Mouse (Mus musculus) heart, embryonic 12.5 days (tissue): ENCODE measurements around the gene Nfkbie. TPM values are rescaled to one million over a fixed set of nuclear protein-coding genes. Genes with fewer than 3 reads are reported as not detected.

Experiments
- ATAC-seq: fragments of 200-750 bp; cut with Nextera tagmentation; 2 replicates; pipeline ENCODE4 v1.8.0; 2017; ENCODE audit warnings: moderate TSS enrichment, moderate library complexity; ENCODE audit not compliant: insufficient number of reproducible peaks, low FRiP score
- H3K27ac ChIP-seq: fragments of 300-500 bp; sonication (generic); 2 replicates; pipeline ENCODE4 v1.5.1; 2016; ENCODE audit warnings: mild to moderate bottlenecking, moderate library complexity; ENCODE audit not compliant: poor library complexity, severe bottlenecking
- H3K27me3 ChIP-seq: fragments of 300-500 bp; sonication (generic); replicated peaks from 2 replicates; pipeline ENCODE4 v1.6.1; 2016; ENCODE audit warnings: mild to moderate bottlenecking, moderate library complexity
- H3K36me3 ChIP-seq: fragments of 300-500 bp; sonication (generic); 2 replicates; pipeline ENCODE4 v1.6.1; 2016; ENCODE audit warnings: mild to moderate bottlenecking, moderate library complexity
- H3K4me1 ChIP-seq: fragments of 300-500 bp; sonication (generic); replicated peaks from 2 replicates; pipeline ENCODE4 v1.6.1; 2016; ENCODE audit warnings: mild to moderate bottlenecking
- H3K4me2 ChIP-seq: fragments of 300-500 bp; sonication (generic); 2 replicates; pipeline ENCODE4 v1.6.1; 2016; ENCODE audit warnings: mild to moderate bottlenecking, moderate library complexity
- H3K4me3 ChIP-seq: fragments of 300-500 bp; sonication (generic); 2 replicates; pipeline ENCODE4 v1.5.1; 2016; ENCODE audit warnings: mild to moderate bottlenecking
- H3K9ac ChIP-seq: fragments of 300-500 bp; sonication (generic); 2 replicates; pipeline ENCODE4 v1.6.1; 2016; ENCODE audit warnings: mild to moderate bottlenecking, moderate library complexity
- H3K9me3 ChIP-seq: fragments of 300-500 bp; sonication (generic); replicated peaks from 2 replicates; pipeline ENCODE4 v1.6.1; 2016; ENCODE audit warnings: mild to moderate bottlenecking, moderate library complexity
- WGBS: fragments of 180-500 bp; shearing (Covaris S2); methylation state at CpG from one replicate; pipeline ENCODE4 v1.1.7; 2016; 5-methylcytosine and 5-hydroxymethylcytosine counted together
- polyA plus RNA-seq: library from polyadenylated mRNA; unstranded; fragments of >200 nt; fragmentation: Nextera tagmentation; extraction: Ambion mirVana; gene quantifications from 2 replicates; pipeline ENCODE4 v1.2.1, GENCODE M21; 2016

Gene Nfkbie
- 2.5 and 3.1 TPM in 2 replicates for polyA plus RNA-seq

- ATAC-seq = peak; percentile 83
- Histone ChIP-seq H3K36me3 (0 out of 2 replicates have a peak, but pooled peaks cover 5% of the 10 kb centered on the region), H3K27ac (no peak within 1 kb of the TSS), H3K9ac (peak within 1 kb of the TSS; percentile 70), H3K4me2 (peak within 1 kb of the TSS; percentile 94), H3K27me3 (peaks cover 50% of the 10 kb centered on the region), H3K9me3 (no peaks in the 10 kb centered on the region), H3K4me3 (peak within 1 kb of the TSS; percentile 67), H3K4me1 (peaks cover 25% of the 10 kb centered on the region)
- WGBS = under 1% methylated on average over 45 of the region's 45 CpGs
Measured at GRCm38 (mm10) chr17:45555452-45556106, at the start of gene Nfkbie. Nfkbie (plus strand) TSS chr17:45555703.

GRCm38 (mm10) chr17:45505941-45506465, 49.5 kb upstream of the Nfkbie start:
- no peak for ATAC-seq
- H3K27me3 ChIP-seq = no peaks in the 10 kb centered on the region
- H3K36me3 ChIP-seq = peaks cover 30% of the 10 kb centered on the region
- H3K9me3 ChIP-seq = no peaks in the 10 kb centered on the region
- H3K27ac ChIP-seq = no peak overlapping the region
- 0 out of 2 replicates have a peak overlapping the region, but pooled peaks have one; percentile 6 for H3K9ac ChIP-seq
- no peak overlapping the region for H3K4me3 ChIP-seq
- peak overlapping the region; percentile 53; the same call in 1 of the 2 replicates for H3K4me2 ChIP-seq
- H3K4me1 ChIP-seq = peaks cover 24% of the 10 kb centered on the region
- 68% methylated on average over 6 of the region's 6 CpGs for WGBS

- peak within 1 kb of the TSS; percentile 53 for H3K4me2 ChIP-seq
- WGBS = under 1% methylated on average over 42 of the region's 42 CpGs
- H3K9me3 ChIP-seq = no peaks in the 10 kb centered on the region
- H3K27me3 ChIP-seq = no peaks in the 10 kb centered on the region
- H3K36me3 ChIP-seq = peaks cover 37% of the 10 kb centered on the region
- H3K9ac ChIP-seq = peak within 1 kb of the TSS; percentile 85
- peak within 1 kb of the TSS; percentile 78 for H3K27ac ChIP-seq
- peak; percentile 91 for ATAC-seq
- peak within 1 kb of the TSS; percentile 77 for H3K4me3 ChIP-seq
- peaks cover 17% of the 10 kb centered on the region for H3K4me1 ChIP-seq
Measured at GRCm38 (mm10) chr17:45506700-45507189, 48.8 kb upstream of the Nfkbie start, which contains the start of gene Aars2. Aars2 (plus strand) TSS chr17:45506841.

GRCm38 (mm10) chr17:45510871-45511270, 44.6 kb upstream of the Nfkbie start:
- Histone ChIP-seq H3K9ac (no peak overlapping the region), H3K4me3 (no peak overlapping the region), H3K4me1 (peaks cover 13% of the 10 kb centered on the region; the same call in 1 of the 2 replicates), H3K27ac (no peak overlapping the region), H3K9me3 (no peaks in the 10 kb centered on the region), H3K36me3 (peaks cover 47% of the 10 kb centered on the region), H3K27me3 (no peaks in the 10 kb centered on the region), H3K4me2 (no peak overlapping the region)
- 87% methylated on average over 4 of the region's 4 CpGs for WGBS
- no peak for ATAC-seq

GRCm38 (mm10) chr17:45511757-45512156, 43.7 kb upstream of the Nfkbie start:
- Histone ChIP-seq H3K4me2 (no peak overlapping the region), H3K36me3 (peaks cover 47% of the 10 kb centered on the region), H3K27ac (no peak overlapping the region), H3K27me3 (no peaks in the 10 kb centered on the region), H3K4me3 (no peak overlapping the region), H3K9ac (no peak overlapping the region), H3K4me1 (peaks cover 10% of the 10 kb centered on the region), H3K9me3 (no peaks in the 10 kb centered on the region)
- 86% methylated on average over 4 of the region's 4 CpGs for WGBS
- no peak for ATAC-seq

- H3K4me2 ChIP-seq = no peak overlapping the region
- no peak overlapping the region for H3K4me3 ChIP-seq
- H3K9me3 ChIP-seq = no peaks in the 10 kb centered on the region
- WGBS = 32% methylated on average over 15 of the region's 15 CpGs
- H3K27ac ChIP-seq = no peak overlapping the region
- peaks cover 6% of the 10 kb centered on the region for H3K4me1 ChIP-seq
- no peak overlapping the region for H3K9ac ChIP-seq
- H3K27me3 ChIP-seq = no peaks in the 10 kb centered on the region
- H3K36me3 ChIP-seq = peaks cover 57% of the 10 kb centered on the region
- no peak for ATAC-seq
Measured at GRCm38 (mm10) chr17:45515204-45515726, 40.2 kb upstream of the Nfkbie start.

- Histone ChIP-seq H3K9ac (no peak overlapping the region; the same call in 1 of the 2 replicates), H3K9me3 (no peaks in the 10 kb centered on the region), H3K27ac (no peak overlapping the region), H3K27me3 (no peaks in the 10 kb centered on the region), H3K4me3 (no peak overlapping the region), H3K4me2 (no peak overlapping the region), H3K36me3 (peaks cover 56% of the 10 kb centered on the region), H3K4me1 (peaks cover 10% of the 10 kb centered on the region)
- WGBS = 73% methylated on average over 10 of the region's 10 CpGs
- ATAC-seq = no peak
Measured at GRCm38 (mm10) chr17:45515806-45516205, 39.7 kb upstream of the Nfkbie start.

GRCm38 (mm10) chr17:45516488-45516887, 39.0 kb upstream of the Nfkbie start:
- Histone ChIP-seq H3K9ac (no peak overlapping the region), H3K4me1 (peaks cover 16% of the 10 kb centered on the region), H3K4me3 (no peak overlapping the region), H3K36me3 (peaks cover 50% of the 10 kb centered on the region), H3K4me2 (no peak overlapping the region), H3K27ac (no peak overlapping the region), H3K9me3 (no peaks in the 10 kb centered on the region), H3K27me3 (no peaks in the 10 kb centered on the region)
- WGBS = 28% methylated on average over 8 of the region's 8 CpGs
- ATAC-seq = 0 out of 2 replicates have a peak, but pooled peaks have one; percentile 14

GRCm38 (mm10) chr17:45517135-45517534, 38.4 kb upstream of the Nfkbie start:
- peaks cover 22% of the 10 kb centered on the region for H3K4me1 ChIP-seq
- H3K4me3 ChIP-seq = no peak overlapping the region
- H3K9ac ChIP-seq = no peak overlapping the region
- peaks cover 47% of the 10 kb centered on the region for H3K36me3 ChIP-seq
- H3K9me3 ChIP-seq = no peaks in the 10 kb centered on the region
- H3K27ac ChIP-seq = no peak overlapping the region
- no peak for ATAC-seq
- H3K4me2 ChIP-seq = no peak overlapping the region
- H3K27me3 ChIP-seq = no peaks in the 10 kb centered on the region
- WGBS = 87% methylated on average over 21 of the region's 21 CpGs

- WGBS = 86% methylated on average over 28 of the region's 28 CpGs
- Histone ChIP-seq H3K9me3 (no peaks in the 10 kb centered on the region), H3K27ac (no peak overlapping the region), H3K4me3 (no peak overlapping the region), H3K4me2 (no peak overlapping the region), H3K4me1 (peaks cover 27% of the 10 kb centered on the region), H3K36me3 (peaks cover 47% of the 10 kb centered on the region), H3K9ac (no peak overlapping the region), H3K27me3 (no peaks in the 10 kb centered on the region)
- no peak for ATAC-seq
Measured at GRCm38 (mm10) chr17:45517549-45518215, 37.8 kb upstream of the Nfkbie start.
